Mouse (Mus musculus) spleen, adult 12 weeks (tissue): ENCODE results near the gene Ttll5.

Experiments used
- DNase-seq: peaks from one replicate; pipeline ENCODE4 v3.0.0; 2022; ENCODE audit warnings: low spot score

Ttll5 gene

GRCm38 (mm10) chr12:86102686-86103085 is 278.2 kb downstream of the Ttll5 start:
- no peak for DNase-seq

DNA sequence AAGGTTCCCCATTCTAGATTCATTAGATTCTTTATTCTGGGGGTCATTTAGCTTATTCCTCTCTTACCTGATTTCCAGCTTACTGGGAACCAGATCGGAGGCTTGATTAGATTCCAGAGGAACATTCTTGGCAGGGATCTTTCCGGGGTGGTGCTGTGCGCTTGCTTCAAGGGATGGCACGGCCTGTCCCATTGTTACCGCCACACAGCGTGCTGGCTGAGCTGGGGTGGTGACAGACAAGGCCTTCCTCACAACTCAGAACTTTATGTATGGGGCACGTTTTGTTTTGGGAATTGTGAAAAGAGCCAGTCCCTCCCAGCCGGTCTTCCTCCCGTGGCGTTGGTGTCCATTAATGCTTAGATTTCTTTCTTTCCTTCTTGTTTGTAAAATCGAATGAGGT is 278.9 kb downstream of the Ttll5 start:
- no peak for DNase-seq

DNA sequence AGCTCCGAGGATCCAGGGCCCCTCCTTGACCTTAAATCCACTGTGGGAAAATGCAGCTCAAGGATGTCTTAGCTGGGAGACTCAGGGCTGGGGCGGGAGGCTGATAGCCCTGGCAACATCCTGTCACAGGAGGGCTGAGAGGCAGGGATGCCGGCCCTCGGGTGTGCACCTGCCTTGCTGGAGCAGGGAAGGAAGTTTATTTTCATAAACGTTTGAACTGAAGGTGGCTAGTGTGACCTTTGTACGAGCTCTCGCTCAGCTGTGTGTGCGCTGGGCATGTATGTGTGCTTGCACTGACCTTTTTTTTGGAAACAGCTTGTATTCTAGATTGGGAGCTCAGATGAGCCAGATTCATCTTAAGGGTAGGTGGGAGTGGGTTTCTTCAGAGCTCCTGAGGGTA is 279.4 kb downstream of the Ttll5 start:
- no peak for DNase-seq

GRCm38 (mm10) chr12:86104297-86104696 is 279.8 kb downstream of the Ttll5 start:
- no peak for DNase-seq

GRCm38 (mm10) chr12:86105546-86105945 is 281.1 kb downstream of the Ttll5 start:
- DNase-seq = no peak

DNA sequence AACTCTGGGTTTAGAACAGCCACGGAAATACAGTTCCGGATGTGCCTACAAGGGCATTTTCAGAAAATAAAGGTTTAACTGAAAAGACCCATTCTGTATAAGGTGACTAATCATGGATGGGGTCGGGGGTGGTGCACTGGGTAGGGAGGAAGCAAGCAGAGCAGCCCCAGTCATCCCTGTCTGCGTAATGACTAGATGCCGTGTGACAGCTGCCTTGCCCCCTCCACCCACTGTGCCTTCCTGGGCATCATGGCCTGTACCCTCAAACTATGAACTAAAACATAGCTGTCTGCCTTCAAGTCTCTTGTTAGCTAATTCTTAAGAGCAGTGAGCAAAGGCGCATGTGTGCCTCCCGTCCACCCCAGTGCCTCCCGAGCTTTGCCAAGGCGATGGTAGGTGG is 281.6 kb downstream of the Ttll5 start:
- DNase-seq = no peak

DNA sequence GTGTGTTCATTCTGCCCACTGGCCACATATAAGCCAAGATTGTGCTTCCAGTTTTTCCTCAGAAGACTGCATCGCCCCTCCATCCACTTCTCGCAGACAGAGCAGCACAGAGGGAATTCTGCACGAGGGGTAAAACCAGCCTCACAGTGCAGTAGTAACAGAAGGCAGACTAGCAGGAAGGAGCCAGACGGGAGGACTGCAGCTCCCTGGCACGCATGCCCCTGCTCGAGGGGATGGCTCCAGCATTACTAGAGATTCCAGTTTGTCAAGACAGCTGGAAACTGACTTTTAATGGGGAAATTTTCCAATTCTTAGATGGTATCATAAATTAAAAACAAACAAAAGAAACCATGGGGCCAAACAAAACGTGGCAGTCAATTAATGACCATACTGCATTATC is 283.2 kb downstream of the Ttll5 start:
- no peak for DNase-seq

DNA sequence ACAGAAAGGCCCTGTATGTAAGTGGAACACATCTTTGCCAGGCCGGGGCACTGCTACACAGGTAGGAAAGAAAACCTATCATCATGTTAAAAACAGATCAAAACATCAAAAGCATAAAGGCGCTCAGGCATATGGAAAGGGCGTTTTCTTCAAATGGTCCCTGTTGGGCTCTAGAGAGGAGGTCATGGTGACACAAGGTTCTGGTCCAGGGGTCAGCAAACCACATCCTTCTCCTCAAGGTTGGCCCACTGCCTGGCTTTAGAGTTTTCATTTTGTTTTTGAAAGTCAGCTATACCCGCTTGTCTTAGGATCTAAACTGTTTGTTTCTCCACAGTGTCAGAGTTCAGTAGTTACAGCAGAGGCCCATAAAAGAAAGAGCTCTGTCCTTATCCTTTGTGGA is 285.1 kb downstream of the Ttll5 start:
- DNase-seq = no peak

DNA sequence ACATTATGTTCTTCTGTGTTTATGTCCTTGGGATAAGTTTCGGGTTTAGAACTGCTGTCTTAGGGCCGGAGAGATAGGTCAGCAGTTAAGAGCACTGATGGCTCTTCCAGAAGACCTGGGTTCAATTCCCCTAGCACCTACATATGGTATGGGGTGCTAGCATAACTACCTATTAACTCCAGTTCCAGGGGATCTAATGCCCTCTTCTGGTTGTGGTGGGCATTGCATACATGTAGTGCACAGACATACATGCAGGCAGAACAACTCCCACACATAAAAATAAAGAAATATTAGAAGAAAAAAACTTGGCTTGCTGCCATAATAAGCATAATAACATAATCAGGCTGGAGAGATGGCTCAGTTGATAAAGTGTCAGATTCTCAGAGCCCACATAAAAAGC is 286.2 kb downstream of the Ttll5 start:
- DNase-seq = no peak
